Mouse (Mus musculus) adipocyte (in vitro differentiated cells): ENCODE data around the gene Thrb.
"Not testable (repeated sequence)": the region's sequence is repeated elsewhere in the genome, so short reads cannot be mapped to it uniquely, and the experiment has no call there.

ENCODE experiments used
- DNase-seq: peaks from one replicate; pipeline ENCODE4 v3.0.0-alpha.2; 2016; ENCODE audit warnings: low spot score

The Thrb gene

GRCm38 (mm10) chr14:17934779-17935178 is 274.7 kb downstream of the Thrb start:
- not testable (repeated sequence) for DNase-seq

GRCm38 (mm10) chr14:17954038-17954437 is 294.0 kb downstream of the Thrb start:
- DNase-seq, result no peak

GRCm38 (mm10) chr14:17959901-17960300 is 299.8 kb downstream of the Thrb start:
- DNase-seq, result no peak

GRCm38 (mm10) chr14:17967117-17967726 is 307.2 kb downstream of the Thrb start:
- DNase-seq, result peak; percentile 59

GRCm38 (mm10) chr14:17972132-17972531 is 312.1 kb downstream of the Thrb start:
- DNase-seq, result no peak

GRCm38 (mm10) chr14:17972665-17973064 is 312.6 kb downstream of the Thrb start:
- no peak for DNase-seq

GRCm38 (mm10) chr14:17975786-17976185 is 315.7 kb downstream of the Thrb start:
- no peak for DNase-seq

- no peak for DNase-seq
These were observed 318.2 kb downstream of the Thrb start for GRCm38 (mm10) chr14:17978259-17978658.

GRCm38 (mm10) chr14:17981258-17981657 is 321.2 kb downstream of the Thrb start:
- DNase-seq, result no peak

GRCm38 (mm10) chr14:17982017-17982416 is 322.0 kb downstream of the Thrb start:
- no peak for DNase-seq

- no peak for DNase-seq
These were observed 323.3 kb downstream of the Thrb start for GRCm38 (mm10) chr14:17983390-17983789.

- no peak for DNase-seq
These were observed 323.8 kb downstream of the Thrb start for GRCm38 (mm10) chr14:17983839-17984238.

- no peak for DNase-seq
These were observed 328.5 kb downstream of the Thrb start for GRCm38 (mm10) chr14:17988580-17988979.

GRCm38 (mm10) chr14:17989182-17989581 is 329.1 kb downstream of the Thrb start:
- no peak for DNase-seq

- DNase-seq, result no peak
These were observed 330.1 kb downstream of the Thrb start for GRCm38 (mm10) chr14:17990186-17990585.

GRCm38 (mm10) chr14:18001886-18002285 is 341.8 kb downstream of the Thrb start:
- no peak for DNase-seq

- DNase-seq, result no peak
These were observed 343.6 kb downstream of the Thrb start for GRCm38 (mm10) chr14:18003686-18004085.

- no peak for DNase-seq
These were observed 348.5 kb downstream of the Thrb start for GRCm38 (mm10) chr14:18008524-18008923.

GRCm38 (mm10) chr14:18016604-18017003 is 356.5 kb downstream of the Thrb start:
- DNase-seq, result no peak

GRCm38 (mm10) chr14:18020128-18020527 is 360.1 kb downstream of the Thrb start:
- DNase-seq, result no peak

GRCm38 (mm10) chr14:18020636-18021035 is 360.6 kb downstream of the Thrb start:
- DNase-seq, result no peak

GRCm38 (mm10) chr14:18021726-18022125 is 361.7 kb downstream of the Thrb start:
- no peak for DNase-seq

GRCm38 (mm10) chr14:18022351-18022750 is 362.3 kb downstream of the Thrb start:
- DNase-seq, result no peak

- DNase-seq, result no peak
These were observed 367.8 kb downstream of the Thrb start for GRCm38 (mm10) chr14:18027867-18028266.
